Mouse (Mus musculus): ENCODE results near the gene Tmem189. TPM values are rescaled to one million over a fixed set of nuclear protein-coding genes. Genes with fewer than 3 reads are reported as not detected.
A peak's percentile ranks its signal among the peaks of the same experiment; 100 is the strongest.
"Not testable (repeated sequence)": the region's sequence is repeated elsewhere in the genome, so short reads cannot be mapped to it uniquely, and the experiment has no call there.

Gene Tmem189
- total RNA-seq, 2 experiments from 2014 or later, result 16.8 to 19.5 TPM

GRCm38 (mm10) chr2:167659177-167659846 is 30.3 kb downstream of the Tmem189 start:
- ATAC-seq (replicated peaks; ENCODE audit: low FRiP score, low TSS enrichment, poor library complexity, severe bottlenecking), result no peak

- ATAC-seq (replicated peaks; ENCODE audit: low FRiP score, low TSS enrichment, poor library complexity, severe bottlenecking), result no peak
Measured at GRCm38 (mm10) chr2:167658712-167659111, 30.9 kb downstream of the Tmem189 start.

GRCm38 (mm10) chr2:167657973-167658372 is 31.6 kb downstream of the Tmem189 start:
- ATAC-seq (replicated peaks; ENCODE audit: low FRiP score, low TSS enrichment, poor library complexity, severe bottlenecking), result no peak

- ATAC-seq (replicated peaks; ENCODE audit: low FRiP score, low TSS enrichment, poor library complexity, severe bottlenecking), result no peak
Measured at GRCm38 (mm10) chr2:167656629-167657478, 32.8 kb downstream of the Tmem189 start.

- ATAC-seq (replicated peaks; ENCODE audit: low FRiP score, low TSS enrichment, poor library complexity, severe bottlenecking), result no peak
Measured at GRCm38 (mm10) chr2:167654911-167655600, 34.6 kb downstream of the Tmem189 start.

GRCm38 (mm10) chr2:167652694-167653093 is 36.9 kb downstream of the Tmem189 start:
- ATAC-seq (replicated peaks; ENCODE audit: low FRiP score, low TSS enrichment, poor library complexity, severe bottlenecking), result no peak

GRCm38 (mm10) chr2:167651622-167652021 is 38.0 kb downstream of the Tmem189 start:
- no peak for ATAC-seq (replicated peaks; ENCODE audit: low FRiP score, low TSS enrichment, poor library complexity, severe bottlenecking)

- no peak for ATAC-seq (replicated peaks; ENCODE audit: low FRiP score, low TSS enrichment, poor library complexity, severe bottlenecking)
Measured at GRCm38 (mm10) chr2:167649290-167650032, 40.2 kb downstream of the Tmem189 start.

GRCm38 (mm10) chr2:167646411-167646810 is 43.2 kb downstream of the Tmem189 start:
- ATAC-seq (replicated peaks; ENCODE audit: low FRiP score, low TSS enrichment, poor library complexity, severe bottlenecking), result 0 out of 2 replicates have a peak, but pooled peaks have one; percentile 15

- ATAC-seq (replicated peaks; ENCODE audit: low FRiP score, low TSS enrichment, poor library complexity, severe bottlenecking), result not testable (repeated sequence)
Measured at GRCm38 (mm10) chr2:167643356-167644052, 46.1 kb downstream of the Tmem189 start.

GRCm38 (mm10) chr2:167642164-167642563 is 47.5 kb downstream of the Tmem189 start:
- no peak for ATAC-seq (replicated peaks; ENCODE audit: low FRiP score, low TSS enrichment, poor library complexity, severe bottlenecking)

- ATAC-seq (replicated peaks; ENCODE audit: low FRiP score, low TSS enrichment, poor library complexity, severe bottlenecking), result peak; percentile 76
Measured at GRCm38 (mm10) chr2:167641337-167641736, 48.3 kb downstream of the Tmem189 start.

- no peak for ATAC-seq (replicated peaks; ENCODE audit: low FRiP score, low TSS enrichment, poor library complexity, severe bottlenecking)
Measured at GRCm38 (mm10) chr2:167640279-167640678, 49.3 kb downstream of the Tmem189 start.

- ATAC-seq (replicated peaks; ENCODE audit: low FRiP score, low TSS enrichment, poor library complexity, severe bottlenecking), result no peak
Measured at GRCm38 (mm10) chr2:167634865-167635512, 54.6 kb downstream of the Tmem189 start.

GRCm38 (mm10) chr2:167634338-167634770 is 55.3 kb downstream of the Tmem189 start:
- peak; percentile 83 for ATAC-seq (replicated peaks; ENCODE audit: low FRiP score, low TSS enrichment, poor library complexity, severe bottlenecking)

- ATAC-seq (replicated peaks; ENCODE audit: low FRiP score, low TSS enrichment, poor library complexity, severe bottlenecking), result no peak
Measured at GRCm38 (mm10) chr2:167633537-167633872, 56.1 kb downstream of the Tmem189 start.

- no peak for ATAC-seq (replicated peaks; ENCODE audit: low FRiP score, low TSS enrichment, poor library complexity, severe bottlenecking)
Measured at GRCm38 (mm10) chr2:167632731-167633536, 56.7 kb downstream of the Tmem189 start.

Data from megakaryocyte-erythroid progenitor cell, adult 5-6 weeks (primary cell).